Mouse (Mus musculus) ES-E14 (cell line): ENCODE results near the gene Mrgpre.

Source experiments
- MAFK ChIP-seq: IDR thresholded peaks from 2 replicates; pipeline ENCODE4 v1.6.1; 2014; ENCODE audit warnings: mild to moderate bottlenecking, low read depth, low read length, inconsistent platforms; ENCODE audit not compliant: insufficient read depth
- ZC3H11A ChIP-seq: IDR thresholded peaks from 2 replicates; pipeline ENCODE4 v1.6.1; 2012; ENCODE audit warnings: low read depth, mild to moderate bottlenecking, inconsistent platforms, low read length, borderline replicate concordance

DNA sequence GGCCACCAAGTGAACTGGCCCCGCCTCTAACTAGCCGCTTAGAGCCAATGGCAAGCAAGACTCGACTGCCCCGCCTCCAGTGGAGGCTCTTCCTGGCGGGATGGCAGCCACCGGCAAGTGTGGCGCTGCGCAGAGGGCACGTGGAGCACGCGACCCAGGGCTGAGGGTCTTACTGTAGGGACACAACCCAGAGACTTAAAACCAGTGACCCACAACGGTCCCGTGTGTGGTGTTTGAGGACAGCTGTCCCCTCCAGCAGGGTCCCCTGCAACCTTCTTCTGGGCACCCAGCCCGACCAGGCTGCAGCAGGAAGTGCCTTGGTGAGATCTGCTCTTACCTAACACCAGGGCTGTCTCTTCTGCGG is 27.3 kb downstream of the Mrgpre start:
- TF ChIP-seq MAFK: no peak
- TF ChIP-seq ZC3H11A: no peak
